Mouse (Mus musculus): ENCODE data around the gene Olfr1418. TPM values are rescaled to one million over a fixed set of nuclear protein-coding genes. Genes with fewer than 3 reads are reported as not detected.
"Not testable (repeated sequence)": the region's sequence is repeated elsewhere in the genome, so short reads cannot be mapped to it uniquely, and the experiment has no call there.

Gene Olfr1418
- not detected in 2 replicates for polyA plus RNA-seq (2015; fragmentation: Nextera tagmentation; extraction: Ambion mirVana)

DNA sequence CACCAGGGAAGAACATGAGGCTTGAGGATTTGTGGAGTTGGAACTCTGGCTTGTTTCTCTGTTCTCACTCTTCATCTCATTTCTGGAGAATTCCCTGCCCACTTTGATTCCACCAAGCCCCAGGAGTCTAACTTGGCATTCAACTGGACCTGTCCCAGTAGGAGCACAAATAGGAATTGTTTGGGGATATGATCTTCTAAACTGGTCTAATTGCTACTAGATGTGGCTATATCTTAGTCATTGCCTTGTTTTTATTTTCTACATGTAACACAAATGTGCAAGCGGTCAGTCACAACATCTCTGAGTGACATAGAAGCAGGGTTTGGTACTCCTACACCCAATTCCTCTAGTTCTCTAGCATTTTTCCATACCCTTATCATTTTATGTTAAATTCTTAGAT lies at the start of gene Olfr1418:
Olfr1418 (minus strand) TSS at position 101 of the 400 bp plus-strand sequence.
- ATAC-seq (ENCODE audit: low read depth) = no peak
- H3K27ac ChIP-seq = no peak within 1 kb of the TSS
- no peak within 1 kb of the TSS for H3K9ac ChIP-seq
- WGBS (ENCODE audit: insufficient replicate concordance) = 71% methylated on average over 1 of the region's 1 CpGs
- H3K4me2 ChIP-seq = no peak within 1 kb of the TSS
- H3K4me1 ChIP-seq (replicated peaks) = no peaks in the 10 kb centered on the region
- no peak for DNase-seq
- no peaks in the 10 kb centered on the region for H3K9me3 ChIP-seq (replicated peaks)
- H3K27me3 ChIP-seq = no peaks in the 10 kb centered on the region
- no peaks in the 10 kb centered on the region for H3K36me3 ChIP-seq
- no peak within 1 kb of the TSS for H3K4me3 ChIP-seq (replicated peaks)

DNA sequence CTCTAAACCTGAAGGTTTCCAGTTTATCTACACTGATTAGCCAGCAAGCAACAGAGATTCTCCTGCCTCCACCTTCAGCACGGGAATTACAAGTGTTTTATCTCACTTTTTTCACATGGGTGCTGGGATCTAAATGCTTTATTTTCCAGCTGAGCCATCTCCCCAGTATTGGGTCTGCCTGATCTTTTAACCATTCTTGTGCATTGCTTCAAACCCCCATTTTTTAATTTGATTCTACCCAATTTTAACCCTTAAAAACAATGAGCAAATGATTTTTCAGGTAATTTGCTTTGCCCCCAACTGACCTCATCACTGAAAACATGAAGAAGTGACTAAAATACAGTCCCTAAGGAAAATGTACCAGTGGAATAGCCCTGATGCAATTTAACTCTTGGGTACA lies 25.4 kb upstream of the Olfr1418 start, which contains the start of gene Olfr1420:
Olfr1420 (plus strand) TSS at position 301 of the 400 bp plus-strand sequence.
- H3K9ac ChIP-seq = no peak within 1 kb of the TSS

DNA sequence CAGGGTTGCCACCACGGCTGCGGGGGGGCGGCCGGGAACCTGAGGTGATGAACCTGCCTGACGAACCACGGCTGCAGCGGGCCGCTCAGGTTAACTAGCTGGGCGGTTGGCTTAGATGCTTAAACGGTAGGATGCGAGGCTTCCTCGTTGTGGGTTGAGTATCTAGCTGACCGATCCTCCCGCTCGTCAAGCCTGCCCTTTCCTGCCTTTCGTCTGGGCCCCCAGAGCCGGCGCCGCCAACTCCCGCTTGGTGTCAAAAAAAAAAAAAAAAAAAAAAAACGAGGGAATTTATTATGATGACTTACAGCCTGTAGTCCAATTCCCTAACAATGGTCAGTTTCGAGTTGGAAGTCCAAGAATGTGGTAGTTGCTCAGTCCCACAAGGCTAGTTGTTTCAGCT lies 17.5 kb upstream of the Olfr1418 start:
- ATAC-seq (ENCODE audit: low read depth); H3K9ac ChIP-seq; DNase-seq; H3K4me2 ChIP-seq; H3K4me1 ChIP-seq (replicated peaks); H3K9me3 ChIP-seq (replicated peaks); H3K27ac ChIP-seq; H3K4me3 ChIP-seq (replicated peaks); H3K36me3 ChIP-seq; H3K27me3 ChIP-seq: not testable (repeated sequence)
- WGBS (ENCODE audit: insufficient replicate concordance) = 46% methylated on average over 22 of the region's 22 CpGs

More for the DNA sequence above, 25.4 kb upstream of the Olfr1418 start, which contains the start of gene Olfr1420:
- 26% methylated on average over 1 of the region's 1 CpGs for WGBS (ENCODE audit: insufficient replicate concordance)
- H3K9me3 ChIP-seq (replicated peaks) = no peaks in the 10 kb centered on the region
- no peak within 1 kb of the TSS for H3K4me3 ChIP-seq (replicated peaks)
- H3K4me2 ChIP-seq = no peak within 1 kb of the TSS
- H3K27ac ChIP-seq = no peak within 1 kb of the TSS
- ATAC-seq (ENCODE audit: low read depth) (no peak), DNase-seq (no peak)
- H3K27me3 ChIP-seq = no peaks in the 10 kb centered on the region
- H3K4me1 ChIP-seq (replicated peaks) = no peaks in the 10 kb centered on the region
- H3K36me3 ChIP-seq = no peaks in the 10 kb centered on the region

DNA sequence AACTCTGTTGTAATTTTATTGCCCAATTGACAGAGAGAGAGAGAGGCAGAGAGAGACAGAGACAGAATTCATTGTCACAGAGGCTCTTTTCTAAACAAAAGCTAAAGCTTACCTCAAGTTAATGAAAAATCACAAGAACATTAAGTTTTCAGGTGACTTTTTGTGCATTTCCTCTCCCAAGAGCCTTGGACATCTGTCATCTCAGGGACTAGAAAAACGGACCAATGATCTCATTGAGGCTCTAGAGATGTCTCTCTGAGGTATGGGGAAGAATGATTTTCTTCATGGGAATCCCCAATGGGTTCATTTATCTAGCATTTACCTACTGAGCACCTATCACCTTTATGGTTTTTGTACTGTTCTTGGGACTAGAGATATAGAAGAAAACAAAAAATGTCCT lies 14.1 kb upstream of the Olfr1418 start, which contains the start of gene Olfr1419:
Olfr1419 (minus strand) TSS at position 101 of the 400 bp plus-strand sequence.
- Histone ChIP-seq H3K27me3 (no peaks in the 10 kb centered on the region), H3K36me3 (no peaks in the 10 kb centered on the region), H3K27ac (no peak within 1 kb of the TSS), H3K4me2 (no peak within 1 kb of the TSS), H3K9me3 (replicated peaks) (no peaks in the 10 kb centered on the region), H3K4me3 (replicated peaks) (no peak within 1 kb of the TSS), H3K4me1 (replicated peaks) (no peaks in the 10 kb centered on the region), H3K9ac (no peak within 1 kb of the TSS)
- ATAC-seq (ENCODE audit: low read depth) = no peak
- 22% methylated on average over 1 of the region's 1 CpGs for WGBS (ENCODE audit: insufficient replicate concordance)
- DNase-seq = no peak

DNA sequence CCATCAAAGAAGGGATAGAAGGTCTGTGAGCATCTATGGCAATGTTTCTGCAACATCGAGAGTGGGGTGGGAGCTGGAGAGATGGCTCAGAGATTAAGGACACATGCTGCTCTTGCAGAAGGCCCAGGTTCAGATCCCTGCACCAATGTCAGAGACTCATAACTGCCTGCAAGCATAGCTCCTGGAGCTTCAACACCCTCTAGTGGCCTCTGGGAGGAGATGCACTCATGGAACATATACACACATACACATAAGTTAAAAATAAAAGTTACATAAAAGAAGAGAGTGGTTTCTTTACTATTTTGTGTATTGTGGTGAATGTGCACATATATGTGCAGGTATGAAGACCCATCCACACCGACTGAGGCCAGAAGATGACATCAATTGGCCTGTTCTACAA lies 7.0 kb upstream of the Olfr1418 start:
- no peak for ATAC-seq (ENCODE audit: low read depth)

DNA sequence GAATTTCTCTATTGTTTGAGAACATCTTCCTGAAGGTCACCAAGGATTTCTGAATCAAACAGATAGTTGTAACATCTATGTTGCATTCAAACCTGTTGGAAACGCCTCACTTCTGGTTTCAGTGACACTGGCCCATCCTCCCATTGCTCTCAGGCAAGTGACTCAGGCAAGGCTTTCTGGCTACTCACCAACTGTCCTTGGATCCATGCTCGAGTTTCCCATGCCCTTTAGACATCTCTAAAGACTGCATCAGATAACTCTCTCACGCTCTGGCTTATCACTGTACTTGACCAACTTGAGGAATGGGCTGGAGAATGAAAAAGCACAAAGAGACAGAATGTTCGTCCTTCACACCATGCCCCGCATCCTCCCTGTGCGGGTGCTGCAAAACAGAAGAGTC lies 4.4 kb downstream of the Olfr1418 start:
- Histone ChIP-seq H3K4me2 (no peak overlapping the region), H3K36me3 (no peaks in the 10 kb centered on the region), H3K4me3 (replicated peaks) (no peak overlapping the region), H3K27ac (no peak overlapping the region), H3K9me3 (replicated peaks) (no peaks in the 10 kb centered on the region), H3K9ac (no peak overlapping the region), H3K27me3 (no peaks in the 10 kb centered on the region), H3K4me1 (replicated peaks) (no peaks in the 10 kb centered on the region)
- WGBS (ENCODE audit: insufficient replicate concordance) = 58% methylated on average over 6 of the region's 6 CpGs
- ATAC-seq (ENCODE audit: low read depth) = no peak
- DNase-seq = no peak

More for the DNA sequence above, 7.0 kb upstream of the Olfr1418 start:
- 63% methylated on average over 2 of the region's 2 CpGs for WGBS (ENCODE audit: insufficient replicate concordance)
- Histone ChIP-seq H3K4me1 (replicated peaks) (no peaks in the 10 kb centered on the region), H3K27me3 (no peaks in the 10 kb centered on the region), H3K4me3 (replicated peaks) (no peak overlapping the region), H3K4me2 (no peak overlapping the region), H3K9me3 (replicated peaks) (no peaks in the 10 kb centered on the region), H3K36me3 (no peaks in the 10 kb centered on the region), H3K27ac (no peak overlapping the region), H3K9ac (no peak overlapping the region)
- DNase-seq = no peak

DNA sequence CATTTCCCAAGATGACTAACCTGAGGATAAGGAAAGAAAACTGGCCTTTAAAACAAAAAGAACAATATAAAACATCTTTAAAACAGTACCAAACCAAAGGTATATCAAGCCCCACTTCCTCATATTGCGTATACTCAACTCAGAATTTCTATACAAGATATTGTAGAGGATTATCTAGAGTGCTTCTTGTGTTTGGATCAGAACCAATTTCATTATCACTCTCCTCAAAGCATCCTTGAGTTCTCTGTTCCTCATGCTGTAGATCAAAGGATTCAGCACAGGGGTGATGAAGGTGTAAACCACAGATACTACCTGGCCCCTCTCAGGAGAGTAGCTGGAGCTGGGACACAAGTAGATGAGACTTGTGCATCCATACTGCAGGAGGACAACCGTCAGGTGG lies 6.0 kb downstream of the Olfr1418 start:
- Histone ChIP-seq H3K4me1 (replicated peaks) (no peaks in the 10 kb centered on the region), H3K9ac (no peak overlapping the region), H3K9me3 (replicated peaks) (no peaks in the 10 kb centered on the region), H3K27ac (no peak overlapping the region), H3K4me3 (replicated peaks) (no peak overlapping the region), H3K27me3 (no peaks in the 10 kb centered on the region), H3K36me3 (no peaks in the 10 kb centered on the region), H3K4me2 (no peak overlapping the region)
- DNase-seq (no peak), ATAC-seq (ENCODE audit: low read depth) (no peak)
- WGBS (ENCODE audit: insufficient replicate concordance) = 56% methylated on average over 2 of the region's 2 CpGs

DNA sequence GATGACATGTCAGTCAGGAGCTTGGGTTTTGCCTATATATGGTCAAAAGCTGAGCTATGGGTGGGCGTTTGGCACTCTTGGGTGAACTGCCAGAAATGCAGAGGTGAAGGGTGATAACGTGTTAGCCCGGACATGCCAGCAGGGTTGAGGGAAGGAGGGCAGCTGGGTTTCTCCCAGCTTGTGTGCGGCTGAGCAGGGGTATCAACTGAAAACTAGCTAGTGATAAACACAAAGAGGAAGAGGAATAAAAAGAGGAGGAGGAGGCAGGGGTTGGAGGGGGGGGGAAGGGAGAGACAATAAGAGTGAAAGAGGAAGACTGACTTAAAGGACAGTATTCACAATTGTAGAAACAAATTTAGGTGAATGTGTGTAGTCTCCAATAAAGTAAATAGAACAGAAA lies 8.2 kb downstream of the Olfr1418 start:
- Histone ChIP-seq H3K9ac (no peak overlapping the region), H3K4me3 (replicated peaks) (no peak overlapping the region), H3K27ac (no peak overlapping the region), H3K9me3 (replicated peaks) (no peaks in the 10 kb centered on the region), H3K4me2 (no peak overlapping the region), H3K27me3 (no peaks in the 10 kb centered on the region), H3K36me3 (no peaks in the 10 kb centered on the region), H3K4me1 (replicated peaks) (no peaks in the 10 kb centered on the region)
- ATAC-seq (ENCODE audit: low read depth) (no peak), DNase-seq (no peak)
- WGBS (ENCODE audit: insufficient replicate concordance) = 23% methylated on average over 4 of the region's 4 CpGs

DNA sequence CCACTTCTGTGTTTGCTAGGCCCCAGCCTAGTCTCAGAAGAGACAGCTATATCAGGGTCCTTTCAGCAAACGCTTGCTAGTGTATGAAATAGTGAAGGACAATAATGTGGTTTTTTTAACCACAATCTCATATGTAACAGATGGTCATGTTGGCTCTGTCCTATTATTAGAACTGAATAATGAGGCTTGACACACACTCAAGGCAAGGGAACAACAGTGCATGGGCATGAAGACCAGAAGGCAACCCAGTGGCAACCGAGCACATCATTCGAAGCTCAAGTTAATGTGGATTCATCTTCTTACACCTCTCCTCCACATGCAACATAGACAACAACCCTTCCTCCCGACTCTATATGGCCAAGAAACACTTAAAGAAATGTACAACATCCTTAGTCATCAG lies 14.5 kb downstream of the Olfr1418 start:
- H3K27me3 ChIP-seq = no peaks in the 10 kb centered on the region
- no peak overlapping the region for H3K27ac ChIP-seq
- H3K36me3 ChIP-seq = no peaks in the 10 kb centered on the region
- no peak for ATAC-seq (ENCODE audit: low read depth)
- H3K4me1 ChIP-seq (replicated peaks) = no peaks in the 10 kb centered on the region
- H3K9ac ChIP-seq = no peak overlapping the region
- H3K4me3 ChIP-seq (replicated peaks) = no peak overlapping the region
- no peaks in the 10 kb centered on the region for H3K9me3 ChIP-seq (replicated peaks)
- 54% methylated on average over 4 of the region's 4 CpGs for WGBS (ENCODE audit: insufficient replicate concordance)
- DNase-seq = no peak
- H3K4me2 ChIP-seq = no peak overlapping the region

DNA sequence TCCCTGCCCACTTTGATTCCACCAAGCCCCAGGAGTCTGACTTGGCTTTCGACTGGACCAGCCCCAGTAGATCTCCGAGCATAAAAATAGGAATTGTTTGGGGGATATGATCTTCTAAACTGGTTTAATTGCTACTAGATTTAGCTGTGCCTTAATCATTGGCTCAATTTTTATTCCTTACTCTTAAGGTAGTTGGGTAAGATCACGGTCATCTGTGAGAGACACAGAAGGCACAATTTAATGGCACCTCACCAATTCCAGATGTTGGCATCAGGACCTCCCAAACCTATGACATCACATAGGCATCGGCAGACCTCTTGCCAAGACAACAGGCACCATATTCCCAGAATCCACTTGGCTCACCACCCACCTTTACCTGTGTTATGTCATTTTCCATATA lies 21.7 kb downstream of the Olfr1418 start, which contains the start of gene Olfr1417:
Olfr1417 (minus strand) TSS at position 101 of the 400 bp plus-strand sequence.
- H3K4me3 ChIP-seq (replicated peaks) = no peak within 1 kb of the TSS
- DNase-seq (no peak), ATAC-seq (ENCODE audit: low read depth) (no peak)
- H3K27me3 ChIP-seq = no peaks in the 10 kb centered on the region
- no peak within 1 kb of the TSS for H3K4me2 ChIP-seq
- H3K27ac ChIP-seq = no peak within 1 kb of the TSS
- 62% methylated on average over 4 of the region's 4 CpGs for WGBS (ENCODE audit: insufficient replicate concordance)
- no peaks in the 10 kb centered on the region for H3K4me1 ChIP-seq (replicated peaks)
- H3K9me3 ChIP-seq (replicated peaks) = no peaks in the 10 kb centered on the region
- H3K36me3 ChIP-seq = no peaks in the 10 kb centered on the region
- no peak within 1 kb of the TSS for H3K9ac ChIP-seq

DNA sequence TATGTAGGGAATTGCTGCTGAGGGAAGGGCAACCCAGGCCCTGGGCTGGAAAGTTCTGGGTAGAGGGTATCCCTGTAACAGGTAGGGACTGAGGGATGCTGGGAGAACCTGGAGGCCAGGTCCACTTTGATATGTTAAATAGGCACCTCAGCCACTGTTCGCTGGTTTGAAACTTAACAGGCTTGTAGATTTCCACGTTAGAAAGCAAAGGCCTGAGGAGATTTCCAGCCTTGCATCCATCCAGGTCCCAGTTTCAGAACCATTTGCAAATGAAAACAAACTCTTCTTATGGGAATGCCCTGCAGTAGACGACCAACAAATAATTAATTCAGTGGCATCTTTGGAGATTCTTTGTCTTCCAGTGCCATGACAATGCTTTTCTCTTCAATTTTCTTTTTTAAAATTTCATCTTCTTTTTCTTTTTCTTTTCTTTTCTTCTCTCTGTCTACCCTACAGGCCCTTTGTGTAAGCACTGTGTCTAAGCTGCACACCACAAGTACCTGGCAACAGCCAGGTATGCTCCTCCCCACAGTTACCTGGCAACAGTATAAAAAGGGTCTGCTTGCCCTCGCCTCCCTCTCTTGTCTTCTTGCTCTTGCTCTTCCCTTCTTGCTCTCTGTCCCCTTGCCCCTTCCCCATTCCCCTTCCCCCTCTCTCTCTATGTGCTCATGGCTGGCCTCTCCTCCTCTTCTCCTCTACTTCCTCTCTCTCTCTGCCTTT lies 37.4 kb downstream of the Olfr1418 start:
- H3K4me1 ChIP-seq (replicated peaks) = peaks cover 6% of the 10 kb centered on the region; the same call in 1 of the 2 replicates
- H3K4me2 ChIP-seq = no peak overlapping the region
- no peak for ATAC-seq (ENCODE audit: low read depth)
- WGBS (ENCODE audit: insufficient replicate concordance) = 35% methylated on average over 4 of the region's 4 CpGs
- no peak overlapping the region for H3K9ac ChIP-seq
- H3K9me3 ChIP-seq (replicated peaks) = no peaks in the 10 kb centered on the region
- H3K4me3 ChIP-seq (replicated peaks) = no peak overlapping the region
- DNase-seq = no peak
- H3K36me3 ChIP-seq = no peaks in the 10 kb centered on the region
- peaks cover 24% of the 10 kb centered on the region for H3K27me3 ChIP-seq
- no peak overlapping the region for H3K27ac ChIP-seq

DNA sequence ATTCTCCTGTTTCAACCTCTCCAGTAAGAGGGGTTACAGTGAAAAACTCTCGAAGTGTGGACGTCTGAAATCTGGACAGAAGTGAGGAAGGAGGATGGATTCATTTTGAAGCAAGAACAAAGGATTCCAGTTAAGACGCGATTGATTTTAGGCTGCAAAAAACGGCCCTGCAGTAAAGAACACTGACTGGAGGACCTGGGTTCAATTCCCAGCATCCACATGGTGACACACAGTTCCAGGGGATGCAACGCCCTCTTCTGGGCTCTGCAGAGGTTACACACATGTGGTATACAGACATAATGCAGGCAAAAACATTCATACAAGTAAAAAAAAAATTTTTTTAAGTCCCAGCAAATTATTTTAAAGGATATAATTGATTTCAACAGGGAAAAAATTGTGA lies 40.7 kb downstream of the Olfr1418 start:
- Histone ChIP-seq H3K4me2 (peak overlapping the region; percentile 76; the same call in 1 of the 2 replicates), H3K4me3 (replicated peaks) (no peak overlapping the region), H3K27ac (no peak overlapping the region), H3K9ac (no peak overlapping the region), H3K4me1 (replicated peaks) (peaks cover 6% of the 10 kb centered on the region), H3K9me3 (replicated peaks) (no peaks in the 10 kb centered on the region), H3K27me3 (peaks cover 55% of the 10 kb centered on the region), H3K36me3 (no peaks in the 10 kb centered on the region)
- no peak for DNase-seq
- 29% methylated on average over 6 of the region's 6 CpGs for WGBS (ENCODE audit: insufficient replicate concordance)
- no peak for ATAC-seq (ENCODE audit: low read depth)

Data from liver, embryonic 13.5 days (tissue).